Mouse (Mus musculus): ENCODE data around the gene Syn1.

DNA sequence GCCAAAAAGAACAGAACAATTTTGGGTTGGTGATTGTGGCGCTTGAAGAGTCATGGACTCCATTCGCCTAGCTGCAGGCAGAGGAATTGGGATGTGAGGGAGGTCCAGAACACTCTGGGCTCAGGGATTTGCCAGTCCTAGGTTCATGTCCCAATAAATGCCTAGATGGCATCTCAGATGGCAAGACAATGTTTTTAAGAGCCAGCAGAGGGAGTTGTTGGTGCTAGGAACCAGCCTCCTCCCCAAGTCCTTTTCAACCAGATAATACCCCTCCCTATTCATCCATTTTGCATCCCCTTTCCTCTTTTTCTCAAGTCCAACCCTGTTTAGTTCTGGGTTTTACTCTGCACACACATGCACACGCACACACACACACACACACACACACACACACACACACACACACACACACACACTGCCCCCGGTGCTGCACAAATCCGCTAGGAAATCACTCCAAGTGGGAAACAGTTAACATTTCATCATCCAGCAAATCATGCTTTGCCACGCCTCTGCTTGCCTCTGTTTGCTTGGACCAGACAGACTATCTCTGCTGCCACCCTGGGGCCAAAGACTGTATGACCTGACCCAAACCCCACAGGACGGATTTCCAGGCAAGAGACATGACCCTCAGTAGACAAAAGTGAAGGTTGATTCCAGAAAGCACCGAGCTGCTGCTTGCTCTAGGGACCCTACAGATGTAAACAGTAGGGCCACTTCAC, 100.9 kb downstream of the Syn1 start:
- peak; percentile 64 for TF ChIP-seq CTCF (IDR thresholded peaks at IDR 0.05; ENCODE audit: low read depth)
- TF ChIP-seq EP300 (optimal IDR thresholded peaks at IDR 0.05), result no peak
